Mouse (Mus musculus) liver (tissue): ENCODE results near the gene Incenp.
"Not testable (repeated sequence)": the region's sequence is repeated elsewhere in the genome, so short reads cannot be mapped to it uniquely, and the experiment has no call there.

Source experiments
- DNase-seq: peaks from one replicate; pipeline ENCODE4 v3.0.0-alpha.2; 2020; ENCODE audit warnings: mixed read lengths

Gene Incenp

DNA sequence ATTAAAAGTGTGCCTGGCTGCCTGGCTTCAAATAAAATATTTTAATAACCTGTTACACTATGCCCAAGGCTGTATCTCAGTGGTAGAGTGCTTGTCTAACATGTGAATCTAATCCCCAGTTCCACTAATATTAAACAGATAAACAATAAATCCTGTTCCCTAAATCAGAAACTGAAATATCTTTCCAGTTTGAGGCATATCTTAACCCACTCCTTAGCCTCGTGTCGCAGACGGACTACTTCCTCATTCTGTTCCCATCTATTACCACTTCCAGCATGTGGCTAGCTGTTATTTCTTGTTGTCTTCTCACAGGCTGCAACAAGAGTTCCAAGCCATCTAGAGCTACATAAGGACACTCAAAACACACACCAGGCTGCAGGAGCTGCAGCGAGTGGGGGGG, 18.4 kb upstream of the Incenp start:
- no peak for DNase-seq

GRCm38 (mm10) chr19:9915935-9916334, 16.6 kb upstream of the Incenp start:
- DNase-seq, result peak; percentile 81

GRCm38 (mm10) chr19:9914346-9914745, 15.0 kb upstream of the Incenp start:
- DNase-seq, result no peak

- no peak for DNase-seq
Observed at GRCm38 (mm10) chr19:9913784-9914183, 14.4 kb upstream of the Incenp start.

DNA sequence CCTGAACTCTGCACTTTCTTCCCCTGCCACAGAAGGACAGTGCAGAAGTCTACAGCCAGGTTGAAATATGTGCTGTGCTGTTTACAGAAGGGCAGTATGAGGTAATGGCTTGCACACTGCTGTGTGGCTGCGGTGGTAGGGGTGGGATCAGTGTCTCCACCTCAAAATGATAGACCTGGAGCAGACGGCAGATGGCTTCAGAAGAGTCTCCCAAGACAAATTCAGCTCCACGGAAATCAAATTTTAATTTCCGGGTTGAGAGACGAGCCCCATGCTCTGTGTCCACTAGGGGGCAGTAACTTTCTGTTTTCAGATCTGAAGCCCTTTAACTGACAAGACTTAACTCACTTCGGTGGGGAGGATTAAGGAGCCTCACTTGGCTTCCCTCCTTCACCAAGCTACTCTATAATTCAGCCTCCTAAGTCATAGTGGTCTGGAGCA, 12.0 kb upstream of the Incenp start:
- DNase-seq, result peak; percentile 58

DNA sequence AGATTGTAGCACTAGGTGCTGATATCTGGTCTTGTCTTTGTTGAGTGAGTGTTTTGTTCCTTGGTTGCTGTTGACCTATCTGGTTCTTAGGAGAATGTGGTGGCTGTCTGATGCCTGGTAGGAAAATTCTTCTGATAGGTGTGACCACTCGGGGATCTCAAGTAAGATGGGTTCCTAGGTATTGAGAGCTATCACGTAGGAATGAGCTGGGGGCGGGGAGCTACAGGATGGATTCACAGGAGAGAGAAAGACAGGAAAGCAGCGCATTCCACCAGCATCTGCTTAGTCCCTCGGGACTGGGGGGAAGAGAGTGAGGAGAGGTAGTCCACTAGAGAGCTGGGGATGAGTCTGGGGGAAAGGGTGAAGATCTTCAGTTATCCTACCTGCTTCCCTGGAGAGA, 10.0 kb upstream of the Incenp start:
- no peak for DNase-seq

DNA sequence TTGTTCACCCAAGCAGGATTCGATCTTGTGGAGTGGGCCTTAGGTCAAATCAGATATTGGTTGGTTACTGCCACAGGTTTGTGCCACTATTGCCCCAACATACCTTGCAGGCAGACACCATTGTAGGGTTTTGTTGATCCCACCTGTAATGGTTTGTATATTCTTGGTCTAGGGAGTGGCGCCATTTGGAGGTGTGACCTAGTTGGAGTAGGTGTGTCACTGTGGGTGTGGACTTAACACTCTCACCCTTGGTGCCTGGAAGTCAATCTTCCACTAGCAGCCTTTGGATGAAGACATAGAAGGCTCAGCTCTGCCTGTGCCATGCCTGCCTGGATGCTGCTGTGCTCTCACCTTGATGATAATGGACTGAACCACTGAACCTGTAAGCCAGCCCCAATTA, 1.3 kb upstream of the Incenp start:
- peak; percentile 53 for DNase-seq

GRCm38 (mm10) chr19:9899780-9900146, 412 bp upstream of the Incenp start:
- no peak for DNase-seq

- DNase-seq, result peak; percentile 39
Observed at GRCm38 (mm10) chr19:9898339-9899066, 848 bp downstream of the Incenp start.

DNA sequence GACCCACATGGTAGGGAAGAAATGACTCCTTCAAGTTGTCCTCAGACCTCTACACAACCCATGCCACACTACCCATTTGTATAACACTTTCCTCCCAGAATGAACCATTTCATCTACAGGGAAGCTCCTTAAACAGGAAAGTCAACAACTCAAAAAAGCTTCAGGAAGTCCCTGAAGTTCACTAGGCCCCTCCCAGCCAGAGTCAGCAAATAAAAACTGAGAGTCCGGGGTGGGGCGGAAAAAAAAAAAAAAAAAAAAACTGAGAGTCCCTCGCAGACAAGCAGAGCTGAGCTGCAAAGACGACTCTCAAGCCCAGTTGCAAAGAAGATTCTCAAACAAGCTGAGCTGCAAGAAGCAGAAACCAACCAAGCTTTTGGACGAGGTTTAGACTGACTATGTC, 3.3 kb downstream of the Incenp start:
- peak; percentile 14 for DNase-seq

- DNase-seq, result no peak
Observed at GRCm38 (mm10) chr19:9886771-9887170, 12.6 kb downstream of the Incenp start.

GRCm38 (mm10) chr19:9886348-9886747, 13.0 kb downstream of the Incenp start:
- no peak for DNase-seq

DNA sequence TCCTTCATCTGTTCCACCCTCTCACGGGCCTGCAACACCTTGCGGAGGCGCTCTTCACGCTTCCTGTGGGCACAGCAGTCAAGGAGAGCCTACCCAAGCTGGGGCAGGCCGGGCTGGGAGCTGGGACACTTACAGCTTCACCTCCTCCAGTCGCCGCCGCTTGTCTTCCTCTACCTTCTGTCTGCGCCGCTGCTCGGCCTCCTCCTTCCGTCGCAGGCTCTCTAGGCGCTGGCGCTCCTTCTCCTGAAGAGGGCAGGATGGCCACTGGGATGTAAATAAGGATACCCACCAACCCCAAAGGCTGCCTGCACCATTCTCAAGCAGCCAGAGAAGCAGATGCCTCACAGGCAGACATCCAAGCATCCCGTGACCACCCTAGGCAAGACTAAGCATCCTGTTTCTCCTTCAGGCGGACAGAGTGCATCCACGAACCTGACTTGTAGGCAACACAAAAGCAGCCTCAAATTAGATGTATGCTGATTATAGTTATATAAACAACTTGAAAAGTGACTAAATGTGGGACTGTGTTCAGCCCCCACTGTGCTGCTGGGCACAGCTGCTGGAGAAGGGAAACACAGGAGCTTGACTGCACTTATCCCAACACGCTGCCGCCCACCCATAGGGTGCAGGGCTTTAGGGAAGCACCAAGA, 21.0 kb downstream of the Incenp start:
- no peak for DNase-seq

GRCm38 (mm10) chr19:9865466-9865865, 33.9 kb downstream of the Incenp start:
- no peak for DNase-seq

- no peak for DNase-seq
Observed at GRCm38 (mm10) chr19:9864856-9865255, 34.5 kb downstream of the Incenp start.

DNA sequence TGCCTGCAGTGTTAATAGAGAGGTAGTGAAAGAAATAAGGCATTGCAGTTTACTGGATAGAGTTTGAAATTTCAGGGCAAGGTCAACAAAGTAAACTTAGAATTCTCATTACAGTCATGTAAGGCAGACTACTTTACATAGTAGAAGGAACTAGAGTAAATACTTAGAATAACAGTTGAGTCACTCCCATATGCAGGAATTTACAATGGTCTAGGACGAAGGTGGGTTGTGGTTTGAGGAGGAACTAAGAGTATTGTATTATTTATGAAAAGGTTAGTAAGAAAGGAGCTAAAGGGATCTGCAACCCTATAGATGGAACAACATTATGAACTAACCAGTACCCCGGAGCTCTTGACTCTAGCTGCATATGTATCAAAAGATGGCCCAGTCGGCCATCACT, 38.5 kb downstream of the Incenp start:
- DNase-seq, result not testable (repeated sequence)

GRCm38 (mm10) chr19:9849368-9850075, 49.8 kb downstream of the Incenp start:
- not testable (repeated sequence) for DNase-seq

- no peak for DNase-seq
Observed at GRCm38 (mm10) chr19:9847262-9847661, 52.1 kb downstream of the Incenp start, which contains the start of gene Scgb2a2. Gene Scgb2a2, plus strand, starts transcription at chr19:9847562.

GRCm38 (mm10) chr19:9837341-9837715, 62.0 kb downstream of the Incenp start:
- DNase-seq, result no peak

DNA sequence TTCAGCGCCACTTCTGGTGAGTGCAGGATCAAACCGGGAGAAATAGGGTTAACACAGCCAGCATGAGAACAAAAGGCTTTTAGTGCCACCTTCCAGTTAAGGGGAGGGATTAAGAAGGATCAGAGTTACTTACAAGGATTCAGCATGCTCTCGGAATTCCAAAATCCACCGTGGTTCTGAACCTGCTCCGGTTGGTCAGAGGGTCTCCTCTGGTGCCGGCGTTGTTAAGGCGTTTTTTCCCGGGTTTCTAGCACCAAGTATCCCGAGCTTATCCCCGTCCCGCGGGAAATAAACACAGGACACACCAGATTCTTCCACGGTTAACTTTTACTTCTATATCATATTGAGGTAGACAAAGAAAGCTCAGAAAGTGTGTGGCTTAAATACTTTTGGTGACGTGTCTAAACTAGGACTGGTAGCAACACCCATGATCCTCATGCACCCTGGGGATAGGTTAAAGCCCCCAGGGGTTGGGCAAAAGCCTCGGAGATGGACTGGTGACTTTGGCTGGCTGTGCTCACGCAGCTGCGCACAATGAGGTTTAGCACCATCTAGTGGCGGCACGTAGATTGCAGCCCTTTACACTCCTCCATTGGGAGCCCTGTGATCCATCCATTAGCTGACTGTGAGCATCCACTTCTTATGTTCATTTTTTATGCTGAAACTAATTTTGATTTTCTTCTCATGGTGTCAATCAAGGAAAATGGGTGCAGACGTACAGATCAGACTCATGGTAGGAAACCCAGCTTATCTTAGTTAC, 62.6 kb downstream of the Incenp start:
- DNase-seq, result not testable (repeated sequence)
